8 mouse cellular contexts compared by ENCODE assay signal in the genomic region with DNA sequence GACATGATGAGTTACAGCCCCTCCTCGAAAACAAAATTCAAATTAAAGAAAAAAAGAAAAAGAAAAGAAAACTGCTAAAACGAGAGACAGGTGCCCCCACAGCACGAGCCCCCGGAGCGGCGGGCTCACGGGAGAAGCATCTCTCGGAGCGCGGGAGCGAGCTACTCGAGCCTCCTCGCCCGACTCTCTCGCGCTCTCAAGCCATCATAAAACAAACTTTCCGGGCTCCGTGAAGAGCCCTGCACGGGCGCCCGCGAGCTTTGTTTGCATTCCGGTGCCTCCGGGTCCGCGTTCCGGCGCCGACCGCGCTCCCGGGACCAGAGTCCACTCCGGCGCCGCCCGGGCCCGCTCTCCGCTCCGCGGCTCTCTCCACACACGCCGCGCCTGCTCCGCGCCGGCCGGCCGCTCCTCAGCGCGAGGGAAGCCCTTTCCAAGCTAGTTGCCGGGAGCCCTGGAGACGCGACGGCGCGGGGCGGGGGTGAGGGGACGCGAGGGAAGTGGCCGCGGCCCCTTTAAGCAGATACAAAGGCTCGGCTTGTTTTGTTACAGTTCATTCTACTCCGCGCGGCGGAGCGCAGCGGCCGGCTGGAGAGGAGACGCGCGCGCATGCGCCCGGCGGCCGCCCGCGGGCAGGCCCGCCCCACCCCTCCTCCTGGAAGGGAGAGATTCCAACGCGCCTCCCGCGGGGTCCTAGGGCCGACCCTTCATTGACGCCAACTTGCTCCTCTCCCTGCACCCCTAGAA. TPM values are rescaled to one million over a fixed set of nuclear protein-coding genes. Genes with fewer than 3 reads are reported as not detected.
DNase-seq lines count a peak whose midpoint lies in the region; ATAC-seq lines count a peak whose summit lies in the region.

A gene (minus strand): TSS at position 600 of the 744 bp plus-strand sequence.

- ATAC-seq in erythroblast, adult 5-6 weeks (replicated peaks; ENCODE audit: low FRiP score, poor library complexity, severe bottlenecking) = no peak
- ATAC-seq in embryonic facial prominence, embryonic 14.5 days (ENCODE audit: low read depth) = peak; percentile 97
- peak; percentile 93 for ATAC-seq in limb, embryonic 12.5 days (ENCODE audit: insufficient number of reproducible peaks, insufficient read depth, low FRiP score, low TSS enrichment, low read depth)
- peak; percentile 93 for ATAC-seq in midbrain, embryonic 14.5 days (ENCODE audit: low FRiP score, low TSS enrichment)

- H3K4me3 ChIP-seq in erythroblast, embryonic 14.5 days (replicated peaks) = peak within 1 kb of the TSS; percentile 64
- peak within 1 kb of the TSS; percentile 84 for H3K4me3 ChIP-seq in embryonic facial prominence, embryonic 14.5 days (ENCODE audit: low read depth, low read length)
- peak within 1 kb of the TSS; percentile 94 for H3K4me3 ChIP-seq in heart, embryonic 10.5 days
- peak within 1 kb of the TSS; percentile 82 for H3K4me3 ChIP-seq in limb, embryonic 12.5 days (replicated peaks)
- H3K4me3 ChIP-seq in midbrain, embryonic 14.5 days (replicated peaks; ENCODE audit: low read depth, low read length) = peak within 1 kb of the TSS; percentile 70

- WGBS in embryonic facial prominence, embryonic 14.5 days = under 1% methylated on average over 55 of the region's 86 CpGs
- under 1% methylated on average over 86 of the region's 86 CpGs for WGBS in heart, embryonic 10.5 days
- WGBS in limb, embryonic 12.5 days = under 1% methylated on average over 86 of the region's 86 CpGs
- under 1% methylated on average over 86 of the region's 86 CpGs for WGBS in midbrain, embryonic 14.5 days

- no peaks in the 10 kb centered on the region for H3K9me3 ChIP-seq in erythroblast, embryonic 14.5 days (ENCODE audit: control insufficient read depth, low read length)
- H3K9me3 ChIP-seq in embryonic facial prominence, embryonic 14.5 days (ENCODE audit: control insufficient read depth, low read length) = peaks cover under 1% of the 10 kb centered on the region; the same call in 1 of the 2 replicates
- H3K9me3 ChIP-seq in heart, embryonic 10.5 days = peaks cover 4% of the 10 kb centered on the region; the same call in 1 of the 2 replicates
- peaks cover 12% of the 10 kb centered on the region; the same call in 1 of the 2 replicates for H3K9me3 ChIP-seq in limb, embryonic 12.5 days
- 0 out of 2 replicates have a peak, but pooled peaks cover 3% of the 10 kb centered on the region for H3K9me3 ChIP-seq in midbrain, embryonic 14.5 days (ENCODE audit: control insufficient read depth, low read length)

- peak within 1 kb of the TSS; percentile 97 for H3K27ac ChIP-seq in embryonic facial prominence, embryonic 14.5 days (replicated peaks; ENCODE audit: low read depth, low read length)
- H3K27ac ChIP-seq in heart, embryonic 10.5 days = peak within 1 kb of the TSS; percentile 95
- peak within 1 kb of the TSS; percentile 99 for H3K27ac ChIP-seq in limb, embryonic 12.5 days
- H3K27ac ChIP-seq in midbrain, embryonic 14.5 days (replicated peaks; ENCODE audit: low read depth, low read length) = peak within 1 kb of the TSS; percentile 89

- H3K36me3 ChIP-seq in erythroblast, embryonic 14.5 days (ENCODE audit: control insufficient read depth) = no peaks in the 10 kb centered on the region
- H3K36me3 ChIP-seq in embryonic facial prominence, embryonic 14.5 days (ENCODE audit: control insufficient read depth, insufficient read depth, low read length) = no peaks in the 10 kb centered on the region
- H3K36me3 ChIP-seq in heart, embryonic 10.5 days = peaks cover 2% of the 10 kb centered on the region; the same call in 1 of the 2 replicates
- peaks cover 3% of the 10 kb centered on the region; the same call in 1 of the 2 replicates for H3K36me3 ChIP-seq in limb, embryonic 12.5 days
- no peaks in the 10 kb centered on the region for H3K36me3 ChIP-seq in midbrain, embryonic 14.5 days (ENCODE audit: control insufficient read depth, insufficient read depth, low read length)

- peaks cover 50% of the 10 kb centered on the region for H3K27me3 ChIP-seq in erythroblast, embryonic 14.5 days (ENCODE audit: control insufficient read depth)
- no peaks in the 10 kb centered on the region for H3K27me3 ChIP-seq in embryonic facial prominence, embryonic 14.5 days (replicated peaks; ENCODE audit: control insufficient read depth, insufficient read depth, low read length)
- no peaks in the 10 kb centered on the region for H3K27me3 ChIP-seq in heart, embryonic 10.5 days (ENCODE audit: insufficient read depth, poor library complexity, severe bottlenecking)
- H3K27me3 ChIP-seq in limb, embryonic 12.5 days = 0 out of 2 replicates have a peak, but pooled peaks cover 5% of the 10 kb centered on the region
- no peaks in the 10 kb centered on the region for H3K27me3 ChIP-seq in midbrain, embryonic 14.5 days (ENCODE audit: control insufficient read depth, insufficient read depth, low read length)

- peak within 1 kb of the TSS; percentile 84 for H3K9ac ChIP-seq in embryonic facial prominence, embryonic 14.5 days (ENCODE audit: low read depth, low read length)
- H3K9ac ChIP-seq in limb, embryonic 12.5 days (replicated peaks) = peak within 1 kb of the TSS; percentile 87
- peak within 1 kb of the TSS; percentile 66 for H3K9ac ChIP-seq in midbrain, embryonic 14.5 days (replicated peaks; ENCODE audit: low read length)

- H3K4me2 ChIP-seq in embryonic facial prominence, embryonic 14.5 days (ENCODE audit: low read depth, low read length) = peak within 1 kb of the TSS; percentile 95
- peak within 1 kb of the TSS; percentile 86 for H3K4me2 ChIP-seq in limb, embryonic 12.5 days
- peak within 1 kb of the TSS; percentile 96 for H3K4me2 ChIP-seq in midbrain, embryonic 14.5 days (ENCODE audit: low read length)

- peak; percentile 98 for DNase-seq in embryonic facial prominence, embryonic 14.5 days (ENCODE audit: low spot score)
- DNase-seq in heart, embryonic 10.5 days (ENCODE audit: low spot score) = peak; percentile 97
- DNase-seq in kidney, adult 9 months = peak; percentile 96
- DNase-seq in midbrain, embryonic 14.5 days = peak; percentile 98
- peak; percentile 25 to 70 for DNase-seq in spleen, postnatal 10 days (ENCODE audit: low spot score in 2 of 2)

- peaks cover 18% of the 10 kb centered on the region for H3K4me1 ChIP-seq in erythroblast, embryonic 14.5 days (ENCODE audit: control insufficient read depth)
- H3K4me1 ChIP-seq in embryonic facial prominence, embryonic 14.5 days (ENCODE audit: control insufficient read depth, insufficient read depth, low read length) = peaks cover 13% of the 10 kb centered on the region
- H3K4me1 ChIP-seq in heart, embryonic 10.5 days = peaks cover 33% of the 10 kb centered on the region
- peaks cover 26% of the 10 kb centered on the region for H3K4me1 ChIP-seq in limb, embryonic 12.5 days (replicated peaks)
- peaks cover 17% of the 10 kb centered on the region for H3K4me1 ChIP-seq in midbrain, embryonic 14.5 days (ENCODE audit: control insufficient read depth, insufficient read depth, low read length)

RNA-seq across cellular contexts. Expression of the gene that starts here (rescaled TPM):
- polyA plus RNA-seq in erythroblast, embryonic 14.5 days (2012) = 0.16 and 0.17 TPM in 2 replicates
- total RNA-seq in erythroblast, adult 5-6 weeks (2015; ENCODE audit: low replicate concordance) = not detected in 2 replicates
- total RNA-seq in erythroblast, adult 5-6 weeks (2017; ENCODE audit: low replicate concordance) = not detected in 2 replicates
- 6.8 and 8.8 TPM in 2 replicates for polyA plus RNA-seq in embryonic facial prominence, embryonic 14.5 days (2014; fragmentation: Nextera tagmentation; extraction: Ambion mirVana)
- 10.0 and 10.5 TPM in 2 replicates for polyA plus RNA-seq in heart, embryonic 10.5 days (2016; fragmentation: Nextera tagmentation; extraction: Ambion mirVana)
- polyA plus RNA-seq in limb, embryonic 12.5 days (2016; fragmentation: Nextera tagmentation; extraction: Ambion mirVana) = 17.1 and 18.5 TPM in 2 replicates
- polyA plus RNA-seq in midbrain, embryonic 14.5 days (2014; fragmentation: Nextera tagmentation; extraction: Ambion mirVana) = 34.9 and 41.8 TPM in 2 replicates

Comparison
In these comparisons a context has a peak if more than half of its experiments do, and no peak if none do; other contexts are left out.
1. DNase-seq: peak in every context shown above with its lines; median percentile 98 in embryonic facial prominence, embryonic 14.5 days; 98 in midbrain, embryonic 14.5 days; 97 in heart, embryonic 10.5 days; 96 in kidney, adult 9 months; 48 in spleen, postnatal 10 days.